Mouse (Mus musculus) liver, embryonic 16.5 days (tissue): ENCODE data around the gene Tbxa2r. TPM values are rescaled to one million over a fixed set of nuclear protein-coding genes. Genes with fewer than 3 reads are reported as not detected.
A peak's percentile ranks its signal among the peaks of the same experiment; 100 is the strongest.

ENCODE experiments used
- ATAC-seq: fragments of 200-750 bp; cut with Nextera tagmentation; 2 replicates; pipeline ENCODE4 v1.8.0; 2017; ENCODE audit warnings: low read depth, mild to moderate bottlenecking, moderate number of reproducible peaks, moderate library complexity
- H3K27ac ChIP-seq: fragments of 300-500 bp; sonication (generic); 2 replicates; pipeline ENCODE4 v1.5.1; 2014; ENCODE audit warnings: mild to moderate bottlenecking, low read length
- H3K27me3 ChIP-seq: fragments of 300-500 bp; sonication (generic); 2 replicates; pipeline ENCODE4 v1.6.1; 2014; ENCODE audit warnings: low read depth, low read length, mixed read lengths; ENCODE audit not compliant: control insufficient read depth, insufficient read depth
- H3K36me3 ChIP-seq: fragments of 300-500 bp; sonication (generic); 2 replicates; pipeline ENCODE4 v1.6.1; 2014; ENCODE audit warnings: mild to moderate bottlenecking; ENCODE audit not compliant: control insufficient read depth, insufficient read depth
- H3K4me1 ChIP-seq: fragments of 300-500 bp; sonication (generic); 2 replicates; pipeline ENCODE4 v1.6.1; 2014; ENCODE audit warnings: low read depth, low read length, mixed read lengths; ENCODE audit not compliant: control insufficient read depth
- H3K4me2 ChIP-seq: fragments of 300-500 bp; sonication (generic); 2 replicates; pipeline ENCODE4 v1.6.1; 2014; ENCODE audit warnings: low read depth, low read length, mixed read lengths
- H3K4me3 ChIP-seq: fragments of 300-500 bp; sonication (generic); 2 replicates; pipeline ENCODE4 v1.5.1; 2014; ENCODE audit warnings: low read depth, mild to moderate bottlenecking, low read length
- H3K9ac ChIP-seq: fragments of 300-500 bp; sonication (generic); 2 replicates; pipeline ENCODE4 v1.6.1; 2014; ENCODE audit warnings: low read depth, low read length
- H3K9me3 ChIP-seq: fragments of 300-500 bp; sonication (generic); replicated peaks from 2 replicates; pipeline ENCODE4 v1.6.1; 2016; ENCODE audit warnings: low read length; ENCODE audit not compliant: control insufficient read depth
- WGBS: fragments of 180-500 bp; shearing (Covaris S2); extraction: QIAGEN DNeasy Blood & Tissue Kit; methylation state at CpG from one replicate; pipeline ENCODE4 v1.1.7; 2014; ENCODE audit not compliant: insufficient replicate concordance; 5-methylcytosine and 5-hydroxymethylcytosine counted together
- polyA plus RNA-seq: library from polyadenylated mRNA; unstranded; fragments of >200 nt; fragmentation: Nextera tagmentation; extraction: Ambion mirVana; gene quantifications from 2 replicates; pipeline ENCODE4 v1.2.1, GENCODE M21; 2015

The Tbxa2r gene
- polyA plus RNA-seq, 1 experiment from 2014 or later = 4.5 TPM

DNA sequence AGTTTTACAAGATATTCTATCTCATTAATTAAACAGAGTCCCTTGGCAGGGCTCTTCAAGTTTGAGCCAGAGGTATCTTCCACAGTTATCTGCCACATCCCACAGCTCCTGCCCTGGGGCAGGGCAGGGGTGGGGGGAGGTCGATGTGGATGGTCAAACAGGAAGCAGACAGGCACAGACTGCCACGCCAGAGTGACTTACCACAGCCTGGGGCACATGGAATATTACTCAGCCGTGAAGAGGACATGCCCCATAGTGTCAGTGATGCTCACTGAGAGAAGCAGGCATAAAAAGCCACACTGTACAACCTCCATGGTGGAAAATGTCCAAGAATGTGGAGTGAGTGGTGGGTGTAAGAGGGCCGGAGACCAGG, 16.6 kb downstream of the Tbxa2r start:
- 60% methylated on average over 4 of the region's 4 CpGs for WGBS
- no peak overlapping the region for H3K4me2 ChIP-seq
- peaks cover 2% of the 10 kb centered on the region; the same call in 1 of the 2 replicates for H3K36me3 ChIP-seq
- H3K27me3 ChIP-seq = peaks cover 47% of the 10 kb centered on the region
- no peak for ATAC-seq
- H3K9me3 ChIP-seq = no peaks in the 10 kb centered on the region
- H3K9ac ChIP-seq = no peak overlapping the region
- H3K4me1 ChIP-seq = peaks cover 53% of the 10 kb centered on the region
- H3K4me3 ChIP-seq = no peak overlapping the region
- no peak overlapping the region for H3K27ac ChIP-seq

DNA sequence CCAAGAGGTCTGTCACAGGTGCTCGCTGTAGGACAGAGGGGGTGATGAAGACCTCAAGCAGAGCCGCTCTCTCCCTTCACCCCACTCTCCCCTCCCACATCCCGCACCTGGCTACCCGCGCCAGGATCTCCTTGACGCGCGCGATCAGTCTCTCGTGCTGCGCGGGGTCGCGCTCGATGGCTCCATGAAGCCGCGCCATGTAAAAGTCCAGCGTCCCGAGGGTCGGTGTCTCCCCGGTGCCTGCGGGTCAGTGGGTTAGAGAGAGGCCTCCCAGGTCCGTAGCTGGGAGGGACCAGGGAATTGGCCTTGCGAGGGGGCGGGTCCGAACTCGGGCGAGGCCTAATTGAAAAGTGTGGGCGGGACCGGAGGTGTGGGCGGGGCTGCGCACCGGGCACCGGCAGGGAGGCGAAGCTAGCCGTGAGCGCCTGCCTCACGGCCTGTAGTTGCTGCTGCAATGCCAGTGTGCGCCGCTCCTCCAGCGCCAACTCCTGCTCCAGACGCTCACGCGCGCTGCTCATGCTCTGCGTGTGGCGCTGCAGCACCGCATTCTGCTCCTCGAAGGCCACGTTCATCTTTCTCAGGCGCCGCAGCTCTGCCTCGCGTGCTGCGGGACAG, 18.0 kb downstream of the Tbxa2r start:
- peaks cover 43% of the 10 kb centered on the region for H3K27me3 ChIP-seq
- peaks cover 47% of the 10 kb centered on the region for H3K4me1 ChIP-seq
- peak; percentile 4 for ATAC-seq
- 13% methylated on average over 55 of the region's 55 CpGs for WGBS
- H3K9ac ChIP-seq = peak overlapping the region; percentile 41
- H3K4me3 ChIP-seq = peak overlapping the region; percentile 49
- H3K27ac ChIP-seq = no peak overlapping the region
- peak overlapping the region; percentile 77 for H3K4me2 ChIP-seq
- H3K36me3 ChIP-seq = peaks cover 2% of the 10 kb centered on the region; the same call in 1 of the 2 replicates
- no peaks in the 10 kb centered on the region for H3K9me3 ChIP-seq

DNA sequence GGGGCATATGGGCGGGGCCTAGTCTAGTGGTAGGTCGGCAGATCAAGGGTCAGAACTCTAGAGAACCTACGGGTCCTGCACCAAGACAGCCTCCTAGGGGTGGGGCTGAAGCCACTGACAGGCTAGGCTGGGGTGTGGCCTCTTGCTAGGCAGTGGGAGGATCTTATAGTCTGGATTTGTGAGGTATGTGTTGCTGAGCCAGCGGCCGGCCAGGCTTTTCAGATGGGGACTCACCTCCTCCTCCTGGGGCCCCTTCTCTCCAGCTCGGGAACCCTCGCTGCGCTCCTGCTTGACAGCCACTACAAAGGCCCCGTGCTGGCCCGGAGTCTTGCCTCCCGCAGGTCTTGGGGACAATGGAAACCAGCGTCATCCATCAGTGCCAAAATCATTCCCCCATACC, 20.6 kb downstream of the Tbxa2r start:
- Histone ChIP-seq H3K4me1 (peaks cover 54% of the 10 kb centered on the region), H3K27me3 (peaks cover 18% of the 10 kb centered on the region), H3K27ac (peak overlapping the region; percentile 91), H3K36me3 (peaks cover 2% of the 10 kb centered on the region; the same call in 1 of the 2 replicates), H3K9ac (peak overlapping the region; percentile 95), H3K4me3 (peak overlapping the region; percentile 87), H3K9me3 (no peaks in the 10 kb centered on the region), H3K4me2 (peak overlapping the region; percentile 96)
- peak; percentile 32 for ATAC-seq
- WGBS = 4% methylated on average over 12 of the region's 12 CpGs

DNA sequence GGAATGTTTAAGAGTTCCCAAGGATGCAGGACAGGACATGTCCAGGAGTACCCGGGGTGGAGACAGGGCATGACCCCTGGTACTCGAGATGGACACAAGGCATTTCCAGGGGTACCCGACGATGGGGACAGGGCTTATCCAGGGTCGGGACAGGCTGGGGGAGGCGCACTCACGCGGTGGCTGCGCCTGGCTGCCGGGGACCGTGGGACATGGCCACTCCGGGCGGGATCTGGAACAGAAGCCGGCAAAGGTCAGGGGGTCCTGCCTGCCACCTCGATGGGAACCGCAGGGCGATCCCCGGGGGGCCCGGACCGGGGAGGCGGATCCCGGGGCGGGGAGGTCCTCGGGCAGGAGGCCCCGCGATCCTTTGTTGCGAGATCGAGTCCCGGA, 21.4 kb downstream of the Tbxa2r start:
- peaks cover 2% of the 10 kb centered on the region; the same call in 1 of the 2 replicates for H3K36me3 ChIP-seq
- H3K4me3 ChIP-seq = peak overlapping the region; percentile 87
- 1% methylated on average over 27 of the region's 29 CpGs for WGBS
- peak overlapping the region; percentile 96 for H3K4me2 ChIP-seq
- no peak for ATAC-seq
- peaks cover 10% of the 10 kb centered on the region for H3K27me3 ChIP-seq
- H3K4me1 ChIP-seq = peaks cover 55% of the 10 kb centered on the region
- H3K9me3 ChIP-seq = no peaks in the 10 kb centered on the region
- peak overlapping the region; percentile 95 for H3K9ac ChIP-seq
- peak overlapping the region; percentile 91 for H3K27ac ChIP-seq

DNA sequence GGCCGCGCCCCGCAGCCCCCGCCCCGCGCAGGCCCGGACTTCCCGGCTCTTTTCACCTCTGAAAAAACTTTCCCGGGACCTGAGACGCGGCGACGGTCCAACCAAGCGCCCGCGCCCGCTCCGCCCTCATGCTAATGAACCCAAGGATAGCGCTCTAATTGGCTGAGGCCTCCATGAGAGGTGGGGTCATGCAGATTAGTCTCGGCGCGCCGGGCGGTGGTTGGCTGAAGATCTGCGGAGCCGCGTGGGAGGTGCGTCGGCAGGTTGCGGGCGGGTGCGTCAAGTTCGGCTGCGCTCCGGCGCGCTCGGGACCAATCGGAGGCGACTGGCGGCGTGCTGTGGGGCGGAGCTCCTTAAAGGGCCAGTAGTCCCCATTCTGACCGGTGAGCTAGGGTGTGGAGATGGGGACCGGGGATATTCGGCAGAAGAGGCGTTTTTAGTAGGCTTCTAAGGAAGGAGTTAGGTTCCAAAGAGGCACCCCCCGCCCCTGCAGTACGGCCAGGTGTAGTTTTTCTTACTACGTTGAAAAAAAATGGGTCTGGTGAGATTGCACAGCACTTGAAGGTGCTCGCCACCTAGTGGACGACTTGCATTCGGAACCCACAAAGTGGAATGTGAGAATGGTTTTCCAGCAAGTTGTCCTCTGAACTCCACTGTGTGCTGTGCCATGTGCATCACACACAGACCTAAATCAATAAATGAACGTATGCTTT, 22.0 kb downstream of the Tbxa2r start, which contains the start of gene Hmg20b:
Hmg20b (minus strand) TSS at position 130 of the 713 bp plus-strand sequence.
- Histone ChIP-seq H3K9ac (peak within 1 kb of the TSS; percentile 95), H3K4me3 (peak within 1 kb of the TSS; percentile 87), H3K27me3 (peaks cover 5% of the 10 kb centered on the region), H3K36me3 (peaks cover 2% of the 10 kb centered on the region; the same call in 1 of the 2 replicates), H3K4me2 (peak within 1 kb of the TSS; percentile 96), H3K27ac (peak within 1 kb of the TSS; percentile 91), H3K4me1 (peaks cover 58% of the 10 kb centered on the region), H3K9me3 (no peaks in the 10 kb centered on the region)
- ATAC-seq = peak; percentile 93
- WGBS = under 1% methylated on average over 54 of the region's 54 CpGs

DNA sequence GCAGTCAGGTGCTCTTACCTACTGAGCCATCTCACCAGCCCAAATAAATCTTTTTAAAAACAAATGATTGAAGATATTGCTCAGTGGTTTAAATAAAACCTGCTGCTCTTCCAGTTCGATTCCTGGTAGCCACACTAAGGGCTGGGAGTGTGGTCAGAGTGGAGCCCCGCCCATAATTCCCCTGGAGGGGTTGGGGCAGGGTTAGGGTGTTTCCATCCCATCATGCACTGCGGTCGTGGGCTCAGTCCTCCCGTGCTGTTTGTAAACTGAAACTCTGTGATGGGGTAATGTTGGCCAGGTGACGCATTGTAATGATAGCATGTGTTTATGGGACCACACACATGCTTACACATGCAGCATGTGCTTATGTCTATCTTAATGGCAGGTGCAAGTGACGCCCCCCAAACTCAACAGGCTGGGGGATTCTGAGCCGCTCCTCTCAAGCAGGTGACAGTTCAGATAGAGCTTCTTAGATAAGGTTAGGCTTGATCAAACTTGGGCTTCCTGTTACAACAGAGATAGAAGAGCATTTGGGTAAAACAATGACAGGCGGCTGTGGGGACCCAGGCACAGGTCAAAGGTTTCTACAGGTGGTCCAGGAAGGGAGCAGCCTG, 23.3 kb downstream of the Tbxa2r start:
- ATAC-seq = no peak

DNA sequence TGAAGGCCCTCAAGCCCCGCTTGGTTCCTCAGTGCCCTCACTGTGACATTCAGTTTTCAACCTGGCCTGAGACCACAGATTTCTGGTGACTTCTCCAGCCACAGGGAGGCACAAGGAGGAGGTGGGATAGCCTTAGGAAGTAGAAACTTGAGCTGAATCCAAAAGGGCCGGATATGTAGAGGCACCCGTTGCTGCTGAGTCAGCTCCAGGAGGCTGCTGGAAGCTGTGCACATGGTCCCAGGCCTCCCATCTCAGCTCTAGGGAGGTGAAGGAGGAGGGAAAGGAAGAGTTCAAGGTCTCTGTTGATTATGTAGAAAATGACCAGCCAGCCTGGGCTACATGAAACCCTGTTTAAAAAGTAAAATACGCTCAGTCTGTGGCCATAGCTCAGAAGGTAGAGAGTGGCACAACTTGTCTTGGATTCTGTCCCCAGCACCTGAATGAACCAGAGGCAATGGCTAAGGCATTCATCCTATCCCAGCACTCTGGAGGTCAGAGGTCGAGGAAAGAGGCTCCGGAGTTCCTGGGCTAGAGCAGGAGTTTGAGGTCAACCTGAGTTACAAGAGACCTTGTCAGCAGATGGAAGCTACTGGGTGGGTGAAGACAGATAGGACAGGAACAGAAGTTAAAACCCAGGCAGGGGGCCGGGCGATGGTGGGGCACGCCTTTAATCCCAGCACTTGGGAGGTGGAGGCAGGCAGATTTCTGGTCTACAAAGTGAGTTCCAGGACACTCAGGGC, 26.4 kb downstream of the Tbxa2r start:
- WGBS = 64% methylated on average over 9 of the region's 9 CpGs
- Histone ChIP-seq H3K4me2 (no peak overlapping the region), H3K4me1 (peaks cover 56% of the 10 kb centered on the region), H3K9me3 (no peaks in the 10 kb centered on the region), H3K4me3 (no peak overlapping the region), H3K9ac (no peak overlapping the region), H3K36me3 (no peaks in the 10 kb centered on the region; the same call in 1 of the 2 replicates), H3K27ac (no peak overlapping the region), H3K27me3 (no peaks in the 10 kb centered on the region)
- ATAC-seq = no peak

More for the DNA sequence above, 23.3 kb downstream of the Tbxa2r start:
- peak overlapping the region; percentile 78 for H3K4me2 ChIP-seq
- peak overlapping the region; percentile 65 for H3K9ac ChIP-seq
- 5% methylated on average over 9 of the region's 9 CpGs for WGBS
- H3K4me3 ChIP-seq = peak overlapping the region; percentile 55
- H3K4me1 ChIP-seq = peaks cover 60% of the 10 kb centered on the region
- H3K27me3 ChIP-seq = no peaks in the 10 kb centered on the region
- H3K9me3 ChIP-seq = no peaks in the 10 kb centered on the region
- peaks cover 2% of the 10 kb centered on the region; the same call in 1 of the 2 replicates for H3K36me3 ChIP-seq
- peak overlapping the region; percentile 91 for H3K27ac ChIP-seq

DNA sequence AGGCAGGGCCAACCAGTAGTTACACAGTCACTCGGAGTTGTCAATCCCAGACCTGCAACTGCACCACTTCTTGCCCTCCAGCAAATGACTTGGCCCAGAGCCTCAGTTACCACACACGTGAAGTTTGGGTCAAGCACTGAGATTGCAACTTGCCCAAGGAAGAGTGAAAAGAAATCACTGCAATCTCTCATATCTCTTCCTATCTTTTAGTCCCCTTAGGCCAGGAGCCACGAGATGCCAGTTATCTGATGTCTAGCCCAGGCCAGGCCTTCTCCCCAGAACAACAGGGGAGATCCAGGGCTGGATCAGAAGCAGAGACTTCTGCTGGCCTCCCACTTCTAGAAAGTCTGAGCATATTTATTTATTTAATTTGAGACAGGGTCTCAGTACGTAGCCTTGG, 27.0 kb downstream of the Tbxa2r start:
- no peak overlapping the region for H3K9ac ChIP-seq
- 55% methylated on average over 4 of the region's 4 CpGs for WGBS
- no peak for ATAC-seq
- peaks cover 62% of the 10 kb centered on the region for H3K4me1 ChIP-seq
- H3K27me3 ChIP-seq = no peaks in the 10 kb centered on the region
- no peak overlapping the region for H3K27ac ChIP-seq
- no peak overlapping the region for H3K4me3 ChIP-seq
- no peak overlapping the region for H3K4me2 ChIP-seq
- no peaks in the 10 kb centered on the region; the same call in 1 of the 2 replicates for H3K36me3 ChIP-seq
- no peaks in the 10 kb centered on the region for H3K9me3 ChIP-seq
